Mouse (Mus musculus): ENCODE data around the gene Snd1. TPM values are rescaled to one million over a fixed set of nuclear protein-coding genes. Genes with fewer than 3 reads are reported as not detected.

The Snd1 gene
- polyA plus RNA-seq, 1 experiment from 2014 or later, result 127 TPM

- H3K4me3 ChIP-seq (ENCODE audit: low read length), result no peak overlapping the region
- H3K9ac ChIP-seq (ENCODE audit: low read depth, low read length), result no peak overlapping the region
- H3K36me3 ChIP-seq (ENCODE audit: control insufficient read depth, insufficient read depth, low read length), result no peaks in the 10 kb centered on the region
- H3K9me3 ChIP-seq (ENCODE audit: control insufficient read depth, low read length), result no peaks in the 10 kb centered on the region
- no peak for ATAC-seq (ENCODE audit: low FRiP score, low TSS enrichment)
- no peak overlapping the region for H3K27ac ChIP-seq (ENCODE audit: low read depth, low read length)
- H3K27me3 ChIP-seq (ENCODE audit: control insufficient read depth, insufficient read depth, low read length), result no peaks in the 10 kb centered on the region; the same call in 1 of the 2 replicates
- H3K4me1 ChIP-seq (ENCODE audit: control insufficient read depth, insufficient read depth, low read length), result peaks cover 10% of the 10 kb centered on the region
- no peak overlapping the region for H3K4me2 ChIP-seq (replicated peaks; ENCODE audit: low read depth, low read length)
Observed at GRCm38 (mm10) chr6:28836600-28836999, 361.7 kb downstream of the Snd1 start.

GRCm38 (mm10) chr6:28841569-28841968 is 366.6 kb downstream of the Snd1 start:
- Histone ChIP-seq H3K4me3 (ENCODE audit: low read length) (no peak overlapping the region), H3K27ac (ENCODE audit: low read depth, low read length) (no peak overlapping the region), H3K27me3 (ENCODE audit: control insufficient read depth, insufficient read depth, low read length) (no peaks in the 10 kb centered on the region), H3K4me1 (ENCODE audit: control insufficient read depth, insufficient read depth, low read length) (no peaks in the 10 kb centered on the region; the same call in 1 of the 2 replicates), H3K4me2 (replicated peaks; ENCODE audit: low read depth, low read length) (no peak overlapping the region), H3K9ac (ENCODE audit: low read depth, low read length) (no peak overlapping the region), H3K9me3 (ENCODE audit: control insufficient read depth, low read length) (no peaks in the 10 kb centered on the region), H3K36me3 (ENCODE audit: control insufficient read depth, insufficient read depth, low read length) (no peaks in the 10 kb centered on the region)
- no peak for ATAC-seq (ENCODE audit: low FRiP score, low TSS enrichment)
- 85% methylated on average over 3 of the region's 3 CpGs for WGBS

GRCm38 (mm10) chr6:28842375-28843276 is 367.7 kb downstream of the Snd1 start:
- H3K9ac ChIP-seq (ENCODE audit: low read depth, low read length), result no peak overlapping the region
- no peak for ATAC-seq (ENCODE audit: low FRiP score, low TSS enrichment)
- no peaks in the 10 kb centered on the region for H3K27me3 ChIP-seq (ENCODE audit: control insufficient read depth, insufficient read depth, low read length)
- no peaks in the 10 kb centered on the region for H3K9me3 ChIP-seq (ENCODE audit: control insufficient read depth, low read length)
- no peak overlapping the region for H3K27ac ChIP-seq (ENCODE audit: low read depth, low read length)
- 76% methylated on average over 4 of the region's 4 CpGs for WGBS
- no peaks in the 10 kb centered on the region for H3K36me3 ChIP-seq (ENCODE audit: control insufficient read depth, insufficient read depth, low read length)
- no peak overlapping the region for H3K4me3 ChIP-seq (ENCODE audit: low read length)
- H3K4me1 ChIP-seq (ENCODE audit: control insufficient read depth, insufficient read depth, low read length), result peaks cover 2% of the 10 kb centered on the region; the same call in 1 of the 2 replicates
- no peak overlapping the region for H3K4me2 ChIP-seq (replicated peaks; ENCODE audit: low read depth, low read length)

- Histone ChIP-seq H3K4me2 (replicated peaks; ENCODE audit: low read depth, low read length) (no peak overlapping the region), H3K27ac (ENCODE audit: low read depth, low read length) (no peak overlapping the region), H3K4me1 (ENCODE audit: control insufficient read depth, insufficient read depth, low read length) (peaks cover 14% of the 10 kb centered on the region; the same call in 1 of the 2 replicates), H3K9me3 (ENCODE audit: control insufficient read depth, low read length) (no peaks in the 10 kb centered on the region), H3K27me3 (ENCODE audit: control insufficient read depth, insufficient read depth, low read length) (no peaks in the 10 kb centered on the region), H3K4me3 (ENCODE audit: low read length) (no peak overlapping the region), H3K36me3 (ENCODE audit: control insufficient read depth, insufficient read depth, low read length) (no peaks in the 10 kb centered on the region), H3K9ac (ENCODE audit: low read depth, low read length) (no peak overlapping the region)
- no peak for ATAC-seq (ENCODE audit: low FRiP score, low TSS enrichment)
- WGBS, result 36% methylated on average over 4 of the region's 4 CpGs
Observed at GRCm38 (mm10) chr6:28845610-28846009, 370.7 kb downstream of the Snd1 start.

- H3K27me3 ChIP-seq (ENCODE audit: control insufficient read depth, insufficient read depth, low read length), result no peaks in the 10 kb centered on the region
- no peaks in the 10 kb centered on the region for H3K9me3 ChIP-seq (ENCODE audit: control insufficient read depth, low read length)
- WGBS, result 59% methylated on average over 6 of the region's 6 CpGs
- no peaks in the 10 kb centered on the region for H3K36me3 ChIP-seq (ENCODE audit: control insufficient read depth, insufficient read depth, low read length)
- peak overlapping the region; percentile 6; the same call in 1 of the 2 replicates for H3K27ac ChIP-seq (ENCODE audit: low read depth, low read length)
- no peak overlapping the region for H3K4me2 ChIP-seq (replicated peaks; ENCODE audit: low read depth, low read length)
- H3K9ac ChIP-seq (ENCODE audit: low read depth, low read length), result no peak overlapping the region
- no peak for ATAC-seq (ENCODE audit: low FRiP score, low TSS enrichment)
- peaks cover 14% of the 10 kb centered on the region; the same call in 1 of the 2 replicates for H3K4me1 ChIP-seq (ENCODE audit: control insufficient read depth, insufficient read depth, low read length)
- no peak overlapping the region for H3K4me3 ChIP-seq (ENCODE audit: low read length)
Observed at GRCm38 (mm10) chr6:28847616-28848015, 372.7 kb downstream of the Snd1 start.

GRCm38 (mm10) chr6:28848285-28848794 is 373.4 kb downstream of the Snd1 start:
- H3K4me1 ChIP-seq (ENCODE audit: control insufficient read depth, insufficient read depth, low read length), result peaks cover 17% of the 10 kb centered on the region; the same call in 1 of the 2 replicates
- 33% methylated on average over 6 of the region's 6 CpGs for WGBS
- no peak overlapping the region for H3K4me3 ChIP-seq (ENCODE audit: low read length)
- H3K27ac ChIP-seq (ENCODE audit: low read depth, low read length), result no peak overlapping the region
- H3K27me3 ChIP-seq (ENCODE audit: control insufficient read depth, insufficient read depth, low read length), result no peaks in the 10 kb centered on the region
- H3K36me3 ChIP-seq (ENCODE audit: control insufficient read depth, insufficient read depth, low read length), result no peaks in the 10 kb centered on the region
- ATAC-seq (ENCODE audit: low FRiP score, low TSS enrichment), result peak; percentile 57
- no peak overlapping the region for H3K9ac ChIP-seq (ENCODE audit: low read depth, low read length)
- no peaks in the 10 kb centered on the region for H3K9me3 ChIP-seq (ENCODE audit: control insufficient read depth, low read length)
- no peak overlapping the region for H3K4me2 ChIP-seq (replicated peaks; ENCODE audit: low read depth, low read length)

- ATAC-seq (ENCODE audit: low FRiP score, low TSS enrichment), result peak; percentile 30; the same call in 1 of the 2 replicates
- WGBS, result 58% methylated on average over 9 of the region's 9 CpGs
- Histone ChIP-seq H3K36me3 (ENCODE audit: control insufficient read depth, insufficient read depth, low read length) (no peaks in the 10 kb centered on the region), H3K27me3 (ENCODE audit: control insufficient read depth, insufficient read depth, low read length) (no peaks in the 10 kb centered on the region), H3K27ac (ENCODE audit: low read depth, low read length) (no peak overlapping the region), H3K9ac (ENCODE audit: low read depth, low read length) (no peak overlapping the region), H3K9me3 (ENCODE audit: control insufficient read depth, low read length) (no peaks in the 10 kb centered on the region), H3K4me2 (replicated peaks; ENCODE audit: low read depth, low read length) (no peak overlapping the region), H3K4me3 (ENCODE audit: low read length) (no peak overlapping the region), H3K4me1 (ENCODE audit: control insufficient read depth, insufficient read depth, low read length) (peaks cover 20% of the 10 kb centered on the region)
Observed at GRCm38 (mm10) chr6:28848891-28849290, 374.0 kb downstream of the Snd1 start.

GRCm38 (mm10) chr6:28849317-28849716 is 374.4 kb downstream of the Snd1 start:
- H3K27ac ChIP-seq (ENCODE audit: low read depth, low read length), result no peak overlapping the region
- ATAC-seq (ENCODE audit: low FRiP score, low TSS enrichment), result no peak
- H3K4me1 ChIP-seq (ENCODE audit: control insufficient read depth, insufficient read depth, low read length), result peaks cover 24% of the 10 kb centered on the region
- 44% methylated on average over 3 of the region's 3 CpGs for WGBS
- H3K9me3 ChIP-seq (ENCODE audit: control insufficient read depth, low read length), result no peaks in the 10 kb centered on the region
- H3K36me3 ChIP-seq (ENCODE audit: control insufficient read depth, insufficient read depth, low read length), result no peaks in the 10 kb centered on the region
- H3K4me2 ChIP-seq (replicated peaks; ENCODE audit: low read depth, low read length), result no peak overlapping the region
- no peak overlapping the region for H3K4me3 ChIP-seq (ENCODE audit: low read length)
- no peaks in the 10 kb centered on the region for H3K27me3 ChIP-seq (ENCODE audit: control insufficient read depth, insufficient read depth, low read length)
- no peak overlapping the region for H3K9ac ChIP-seq (ENCODE audit: low read depth, low read length)

- Histone ChIP-seq H3K9ac (ENCODE audit: low read depth, low read length) (no peak overlapping the region), H3K9me3 (ENCODE audit: control insufficient read depth, low read length) (no peaks in the 10 kb centered on the region), H3K27me3 (ENCODE audit: control insufficient read depth, insufficient read depth, low read length) (no peaks in the 10 kb centered on the region), H3K4me3 (ENCODE audit: low read length) (no peak overlapping the region), H3K27ac (ENCODE audit: low read depth, low read length) (no peak overlapping the region), H3K4me2 (replicated peaks; ENCODE audit: low read depth, low read length) (no peak overlapping the region), H3K4me1 (ENCODE audit: control insufficient read depth, insufficient read depth, low read length) (peaks cover 34% of the 10 kb centered on the region), H3K36me3 (ENCODE audit: control insufficient read depth, insufficient read depth, low read length) (no peaks in the 10 kb centered on the region)
- WGBS, result 84% methylated on average over 9 of the region's 9 CpGs
- ATAC-seq (ENCODE audit: low FRiP score, low TSS enrichment), result no peak
Observed at GRCm38 (mm10) chr6:28850326-28850900, 375.5 kb downstream of the Snd1 start.
